9 mouse cellular contexts compared by ENCODE assay signal in the genomic region with DNA sequence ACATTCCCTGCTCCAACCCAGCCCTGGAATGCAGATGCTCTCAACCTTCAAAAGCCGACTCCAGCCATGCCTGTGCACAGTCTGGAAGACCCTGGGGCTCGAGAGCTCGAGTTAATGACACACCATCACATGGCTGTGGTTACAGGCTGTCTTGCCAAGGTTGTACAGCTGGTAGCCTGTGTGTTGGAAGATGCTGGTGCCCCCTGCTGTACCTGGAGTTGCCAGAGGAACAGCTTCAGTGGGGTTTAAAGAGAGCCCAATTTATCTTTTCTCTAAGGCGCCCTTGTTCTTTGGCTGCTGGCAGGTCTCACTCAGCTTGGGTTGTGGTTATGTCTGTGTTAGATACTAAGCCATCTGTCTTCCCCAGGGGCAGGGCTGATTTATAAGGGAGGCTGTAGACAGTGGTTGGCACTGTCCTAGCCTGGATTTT.
DNase-seq lines count a peak whose midpoint lies in the region; ATAC-seq and TF ChIP-seq lines count a peak whose summit lies in the region.
"Had no signal": no experiment of that assay in that cellular context is flagged by ENCODE, and none has a peak within 500 bp of the region (broad histone marks: within the 10 kb centered on the region; RNA-seq: fewer than 3 reads in every experiment).

No protein-coding gene starts in this region.

- no peak overlapping the region for H3K4me3 ChIP-seq in left cerebral cortex, adult 2 months
- H3K4me3 ChIP-seq in neural tube, embryonic 14.5 days (ENCODE audit: low read depth, low read length), result no peak overlapping the region
- no peak overlapping the region for H3K4me3 ChIP-seq in liver, embryonic 11.5 days (ENCODE audit: low read depth, low read length)
- H3K4me3 ChIP-seq: limb, embryonic 12.5 days had no signal

- H3K4me2 ChIP-seq in neural tube, embryonic 14.5 days (ENCODE audit: low read depth, low read length), result no peak overlapping the region
- no peak overlapping the region for H3K4me2 ChIP-seq in liver, embryonic 11.5 days
- H3K4me2 ChIP-seq: limb, embryonic 12.5 days had no signal

- intact Hi-C loops in left cerebral cortex, adult 2 months (cut with DNase I), result no loop called here
- intact Hi-C loops in left cerebral cortex, postnatal 36 days (cut with DNase I), result no loop called here

- H3K36me3 ChIP-seq in neural tube, embryonic 14.5 days (ENCODE audit: control insufficient read depth, insufficient read depth, low read length), result no peaks in the 10 kb centered on the region
- no peaks in the 10 kb centered on the region for H3K36me3 ChIP-seq in liver, embryonic 11.5 days (ENCODE audit: control insufficient read depth, insufficient read depth, low read length)
- H3K36me3 ChIP-seq: limb, embryonic 12.5 days had no signal

- no peak for DNase-seq in left cerebral cortex, adult 2 months (ENCODE audit: extremely low spot score in 1 of 2, low spot score in 2 of 2)
- DNase-seq in left cerebral cortex, postnatal 36 days (ENCODE audit: low spot score in 2 of 2), result no peak
- DNase-seq in fibroblast of lung, adult 2 months (ENCODE audit: low read depth), result peak; percentile 98
- DNase-seq in kidney, postnatal 36 days, result peak; percentile 5 to 22
- DNase-seq in liver, embryonic 11.5 days (ENCODE audit: low spot score), result no peak
- no peak for DNase-seq in adrenal gland, adult 8-10 months
- no peak for DNase-seq in spleen, adult 12 weeks (ENCODE audit: low spot score)

- H3K9ac ChIP-seq in neural tube, embryonic 14.5 days (replicated peaks; ENCODE audit: low read depth, low read length), result 0 out of 2 replicates have a peak overlapping the region, but pooled peaks have one; percentile 11
- no peak overlapping the region for H3K9ac ChIP-seq in liver, embryonic 11.5 days (ENCODE audit: low read depth, low read length)
- H3K9ac ChIP-seq: limb, embryonic 12.5 days had no signal

- peak overlapping the region; percentile 76 for H3K27ac ChIP-seq in left cerebral cortex, adult 2 months
- H3K27ac ChIP-seq in neural tube, embryonic 14.5 days (ENCODE audit: low read depth, low read length), result peak overlapping the region; percentile 57
- H3K27ac ChIP-seq in liver, embryonic 11.5 days (ENCODE audit: low read depth, low read length), result no peak overlapping the region
- H3K27ac ChIP-seq: limb, embryonic 12.5 days had no signal

- peak; percentile 96 for ATAC-seq in neural tube, embryonic 14.5 days (ENCODE audit: low read depth)
- ATAC-seq in liver, embryonic 11.5 days (replicated peaks; ENCODE audit: low FRiP score), result no peak

- no peaks in the 10 kb centered on the region for H3K9me3 ChIP-seq in neural tube, embryonic 14.5 days (ENCODE audit: control insufficient read depth, low read length)
- H3K9me3 ChIP-seq in liver, embryonic 11.5 days (ENCODE audit: control insufficient read depth, low read length), result no peaks in the 10 kb centered on the region
- H3K9me3 ChIP-seq: limb, embryonic 12.5 days had no signal

- H3K27me3 ChIP-seq in neural tube, embryonic 14.5 days (ENCODE audit: control insufficient read depth, insufficient read depth, low read length), result no peaks in the 10 kb centered on the region
- H3K27me3 ChIP-seq in liver, embryonic 11.5 days (replicated peaks; ENCODE audit: control insufficient read depth, insufficient read depth, low read length), result no peaks in the 10 kb centered on the region
- H3K27me3 ChIP-seq: limb, embryonic 12.5 days had no signal

- peak; percentile 25 for TF ChIP-seq CTCF in left cerebral cortex, adult 2 months (IDR thresholded peaks at IDR 0.05)

- WGBS in neural tube, embryonic 14.5 days, result 16% methylated on average over 4 of the region's 4 CpGs
- 54% methylated on average over 4 of the region's 4 CpGs for WGBS in liver, embryonic 11.5 days

- H3K4me1 ChIP-seq in neural tube, embryonic 14.5 days (ENCODE audit: control insufficient read depth, insufficient read depth, low read length), result 0 out of 2 replicates have a peak, but pooled peaks cover 9% of the 10 kb centered on the region
- no peaks in the 10 kb centered on the region for H3K4me1 ChIP-seq in liver, embryonic 11.5 days (replicated peaks; ENCODE audit: control insufficient read depth, insufficient read depth, low read length)

Comparison
In these comparisons a context has a peak if more than half of its experiments do, and no peak if none do; other contexts are left out.
1. DNase-seq: peak in fibroblast of lung, adult 2 months (single experiment) and kidney, postnatal 36 days (2 of 2); none in left cerebral cortex, adult 2 months (0 of 2), left cerebral cortex, postnatal 36 days (0 of 2), liver, embryonic 11.5 days (single experiment), adrenal gland, adult 8-10 months (single experiment) and spleen, adult 12 weeks (single experiment).